Mouse (Mus musculus) heart, embryonic 15.5 days (tissue): Measurements from ENCODE around the gene Lpin2. TPM values are rescaled to one million over a fixed set of nuclear protein-coding genes. Genes with fewer than 3 reads are reported as not detected.

Source experiments
- ATAC-seq: fragments of 200-750 bp; cut with Nextera tagmentation; replicated peaks from 2 replicates; pipeline ENCODE4 v1.8.0; 2017; ENCODE audit warnings: low read depth, moderate TSS enrichment; ENCODE audit not compliant: insufficient number of reproducible peaks, insufficient read depth, low FRiP score
- H3K27ac ChIP-seq: fragments of 300-500 bp; sonication (generic); 2 replicates; pipeline ENCODE4 v1.5.1; 2015; ENCODE audit warnings: mild to moderate bottlenecking, inconsistent platforms
- H3K27me3 ChIP-seq: fragments of 300-500 bp; sonication (generic); 2 replicates; pipeline ENCODE4 v1.6.1; 2015; ENCODE audit warnings: inconsistent platforms
- H3K36me3 ChIP-seq: fragments of 300-500 bp; sonication (generic); 2 replicates; pipeline ENCODE4 v1.6.1; 2015; ENCODE audit warnings: mild to moderate bottlenecking, inconsistent platforms
- H3K4me1 ChIP-seq: fragments of 300-500 bp; sonication (generic); replicated peaks from 2 replicates; pipeline ENCODE4 v1.6.1; 2015; ENCODE audit warnings: inconsistent platforms
- H3K4me2 ChIP-seq: fragments of 300-500 bp; sonication (generic); 2 replicates; pipeline ENCODE4 v1.6.1; 2015; ENCODE audit warnings: inconsistent platforms, mild to moderate bottlenecking, moderate library complexity
- H3K4me3 ChIP-seq: fragments of 300-500 bp; sonication (generic); 2 replicates; pipeline ENCODE4 v1.5.1; 2015; ENCODE audit warnings: mild to moderate bottlenecking, inconsistent platforms
- H3K9ac ChIP-seq: fragments of 300-500 bp; sonication (generic); 2 replicates; pipeline ENCODE4 v1.6.1; 2015; ENCODE audit warnings: mild to moderate bottlenecking, inconsistent platforms
- H3K9me3 ChIP-seq: fragments of 300-500 bp; sonication (generic); replicated peaks from 2 replicates; pipeline ENCODE4 v1.6.1; 2016; ENCODE audit warnings: inconsistent platforms
- WGBS: fragments of 180-500 bp; shearing (Covaris S2); methylation state at CpG from one replicate; pipeline ENCODE4 v1.1.7; 2015; ENCODE audit warnings: mixed read lengths; 5-methylcytosine and 5-hydroxymethylcytosine counted together
- polyA plus RNA-seq: library from polyadenylated mRNA; unstranded; fragments of >200 nt; fragmentation: Nextera tagmentation; extraction: Ambion mirVana; gene quantifications from 2 replicates; pipeline ENCODE4 v1.2.1, GENCODE M21; 2015

Lpin2 gene
- 12.3 and 15.8 TPM in 2 replicates for polyA plus RNA-seq

GRCm38 (mm10) chr17:71182211-71182721, at the start of gene Lpin2:
Gene Lpin2, plus strand, starts transcription at chr17:71182560.
- WGBS = 26% methylated on average over 6 of the region's 6 CpGs
- Histone ChIP-seq H3K9ac (peak within 1 kb of the TSS; percentile 86), H3K36me3 (no peaks in the 10 kb centered on the region), H3K4me1 (peaks cover 32% of the 10 kb centered on the region), H3K27ac (peak within 1 kb of the TSS; percentile 85), H3K9me3 (no peaks in the 10 kb centered on the region), H3K27me3 (no peaks in the 10 kb centered on the region), H3K4me3 (peak within 1 kb of the TSS; percentile 83), H3K4me2 (peak within 1 kb of the TSS; percentile 73)
- ATAC-seq = no peak

- Histone ChIP-seq H3K9me3 (no peaks in the 10 kb centered on the region), H3K4me1 (0 out of 2 replicates have a peak, but pooled peaks cover 4% of the 10 kb centered on the region), H3K27me3 (no peaks in the 10 kb centered on the region), H3K36me3 (no peaks in the 10 kb centered on the region), H3K27ac (no peak overlapping the region), H3K4me3 (no peak overlapping the region), H3K4me2 (no peak overlapping the region), H3K9ac (no peak overlapping the region)
- 84% methylated on average over 11 of the region's 11 CpGs for whole genome bisulfite sequencing
- ATAC-seq = no peak
Measured at GRCm38 (mm10) chr17:71132856-71133439, 49.4 kb upstream of the Lpin2 start.

GRCm38 (mm10) chr17:71134441-71134955, 47.9 kb upstream of the Lpin2 start:
- no peak for ATAC-seq
- no peak overlapping the region for H3K27ac ChIP-seq
- 0 out of 2 replicates have a peak, but pooled peaks cover 4% of the 10 kb centered on the region for H3K4me1 ChIP-seq
- no peak overlapping the region for H3K9ac ChIP-seq
- H3K27me3 ChIP-seq = no peaks in the 10 kb centered on the region
- H3K4me3 ChIP-seq = no peak overlapping the region
- H3K4me2 ChIP-seq = no peak overlapping the region
- no peaks in the 10 kb centered on the region for H3K36me3 ChIP-seq
- no peaks in the 10 kb centered on the region for H3K9me3 ChIP-seq
- 85% methylated on average over 3 of the region's 3 CpGs for WGBS

GRCm38 (mm10) chr17:71135108-71135507, 47.3 kb upstream of the Lpin2 start:
- H3K27me3 ChIP-seq = no peaks in the 10 kb centered on the region
- no peak for ATAC-seq
- no peak overlapping the region for H3K9ac ChIP-seq
- H3K36me3 ChIP-seq = no peaks in the 10 kb centered on the region
- 0 out of 2 replicates have a peak, but pooled peaks cover 4% of the 10 kb centered on the region for H3K4me1 ChIP-seq
- H3K4me3 ChIP-seq = no peak overlapping the region
- 51% methylated on average over 5 of the region's 5 CpGs for WGBS
- H3K9me3 ChIP-seq = no peaks in the 10 kb centered on the region
- H3K27ac ChIP-seq = no peak overlapping the region
- no peak overlapping the region for H3K4me2 ChIP-seq

GRCm38 (mm10) chr17:71135866-71136265, 46.5 kb upstream of the Lpin2 start:
- H3K4me3 ChIP-seq = no peak overlapping the region
- ATAC-seq = no peak
- 0 out of 2 replicates have a peak, but pooled peaks cover 4% of the 10 kb centered on the region for H3K4me1 ChIP-seq
- no peaks in the 10 kb centered on the region for H3K36me3 ChIP-seq
- H3K4me2 ChIP-seq = no peak overlapping the region
- no peak overlapping the region for H3K9ac ChIP-seq
- no peaks in the 10 kb centered on the region for H3K9me3 ChIP-seq
- H3K27me3 ChIP-seq = no peaks in the 10 kb centered on the region
- H3K27ac ChIP-seq = no peak overlapping the region
- WGBS = 80% methylated on average over 5 of the region's 5 CpGs

GRCm38 (mm10) chr17:71136384-71137333, 45.7 kb upstream of the Lpin2 start:
- no peak overlapping the region for H3K9ac ChIP-seq
- H3K27me3 ChIP-seq = no peaks in the 10 kb centered on the region
- no peak overlapping the region for H3K4me3 ChIP-seq
- no peaks in the 10 kb centered on the region for H3K36me3 ChIP-seq
- H3K9me3 ChIP-seq = no peaks in the 10 kb centered on the region
- no peak overlapping the region for H3K27ac ChIP-seq
- WGBS = 61% methylated on average over 16 of the region's 16 CpGs
- ATAC-seq = no peak
- no peak overlapping the region for H3K4me2 ChIP-seq
- 0 out of 2 replicates have a peak, but pooled peaks cover 4% of the 10 kb centered on the region for H3K4me1 ChIP-seq

GRCm38 (mm10) chr17:71137334-71137721, 45.0 kb upstream of the Lpin2 start:
- no peak overlapping the region for H3K4me2 ChIP-seq
- H3K9me3 ChIP-seq = no peaks in the 10 kb centered on the region
- H3K4me1 ChIP-seq = 0 out of 2 replicates have a peak, but pooled peaks cover 4% of the 10 kb centered on the region
- no peak overlapping the region for H3K9ac ChIP-seq
- ATAC-seq = no peak
- no peak overlapping the region for H3K27ac ChIP-seq
- no peak overlapping the region for H3K4me3 ChIP-seq
- H3K27me3 ChIP-seq = no peaks in the 10 kb centered on the region
- 80% methylated on average over 2 of the region's 2 CpGs for WGBS
- no peaks in the 10 kb centered on the region for H3K36me3 ChIP-seq

- H3K27me3 ChIP-seq = no peaks in the 10 kb centered on the region
- H3K9me3 ChIP-seq = no peaks in the 10 kb centered on the region
- H3K9ac ChIP-seq = no peak overlapping the region
- no peak overlapping the region for H3K4me2 ChIP-seq
- WGBS = 74% methylated on average over 4 of the region's 4 CpGs
- ATAC-seq = no peak
- no peaks in the 10 kb centered on the region for H3K36me3 ChIP-seq
- no peak overlapping the region for H3K4me3 ChIP-seq
- no peaks in the 10 kb centered on the region for H3K4me1 ChIP-seq
- no peak overlapping the region for H3K27ac ChIP-seq
Measured at GRCm38 (mm10) chr17:71142068-71142467, 40.3 kb upstream of the Lpin2 start.

- no peak overlapping the region for H3K27ac ChIP-seq
- H3K9me3 ChIP-seq = no peaks in the 10 kb centered on the region
- no peak overlapping the region for H3K9ac ChIP-seq
- no peaks in the 10 kb centered on the region for H3K4me1 ChIP-seq
- 69% methylated on average over 4 of the region's 4 CpGs for WGBS
- no peak overlapping the region for H3K4me3 ChIP-seq
- H3K4me2 ChIP-seq = no peak overlapping the region
- no peaks in the 10 kb centered on the region for H3K27me3 ChIP-seq
- H3K36me3 ChIP-seq = no peaks in the 10 kb centered on the region
- no peak for ATAC-seq
Measured at GRCm38 (mm10) chr17:71143155-71143554, 39.2 kb upstream of the Lpin2 start.

GRCm38 (mm10) chr17:71144322-71145116, 37.8 kb upstream of the Lpin2 start:
- Histone ChIP-seq H3K27ac (no peak overlapping the region), H3K36me3 (no peaks in the 10 kb centered on the region), H3K4me1 (no peaks in the 10 kb centered on the region), H3K4me2 (no peak overlapping the region), H3K27me3 (no peaks in the 10 kb centered on the region), H3K9ac (no peak overlapping the region), H3K9me3 (no peaks in the 10 kb centered on the region), H3K4me3 (no peak overlapping the region)
- no peak for ATAC-seq
- WGBS = 84% methylated on average over 19 of the region's 19 CpGs
